Mouse (Mus musculus): ENCODE results near the gene Iqcd.

The Iqcd gene

GRCm38 (mm10) chr5:120603515-120603914, 14.7 kb downstream of the Iqcd start:
- no peak for DNase-seq (ENCODE audit: low spot score)

GRCm38 (mm10) chr5:120604839-120605238, 16.0 kb downstream of the Iqcd start:
- peak; percentile 71 for DNase-seq (ENCODE audit: low spot score)

GRCm38 (mm10) chr5:120605241-120605661, 16.4 kb downstream of the Iqcd start:
- no peak for DNase-seq (ENCODE audit: low spot score)

- peak; percentile 85 for DNase-seq (ENCODE audit: low spot score)
Observed at GRCm38 (mm10) chr5:120605688-120606087, 16.9 kb downstream of the Iqcd start.

GRCm38 (mm10) chr5:120606590-120607200, 17.9 kb downstream of the Iqcd start:
- no peak for DNase-seq (ENCODE audit: low spot score)

GRCm38 (mm10) chr5:120607335-120607734, 18.5 kb downstream of the Iqcd start:
- no peak for DNase-seq (ENCODE audit: low spot score)

- no peak for DNase-seq (ENCODE audit: low spot score)
Observed at GRCm38 (mm10) chr5:120609246-120609775, 20.5 kb downstream of the Iqcd start.

GRCm38 (mm10) chr5:120610906-120611305, 22.1 kb downstream of the Iqcd start:
- no peak for DNase-seq (ENCODE audit: low spot score)

- DNase-seq (ENCODE audit: low spot score) = no peak
Observed at GRCm38 (mm10) chr5:120611416-120611815, 22.6 kb downstream of the Iqcd start.

GRCm38 (mm10) chr5:120612442-120612821, 23.6 kb downstream of the Iqcd start, which contains the start of the genes Rita1 and Ddx54:
Gene Rita1 (minus strand): TSS chr5:120612589.
Gene Ddx54 (plus strand): TSS chr5:120612739.
- DNase-seq (ENCODE audit: low spot score) = peak; percentile 97

- peak; percentile 100 for DNase-seq (ENCODE audit: low spot score)
Observed at GRCm38 (mm10) chr5:120612822-120613604, 24.2 kb downstream of the Iqcd start.

- DNase-seq (ENCODE audit: low spot score) = no peak
Observed at GRCm38 (mm10) chr5:120615903-120616302, 27.1 kb downstream of the Iqcd start.

GRCm38 (mm10) chr5:120618778-120619177, 30.0 kb downstream of the Iqcd start:
- DNase-seq (ENCODE audit: low spot score) = no peak

- peak; percentile 36 for DNase-seq (ENCODE audit: low spot score)
Observed at GRCm38 (mm10) chr5:120619201-120619600, 30.4 kb downstream of the Iqcd start.

GRCm38 (mm10) chr5:120620375-120621077, 31.7 kb downstream of the Iqcd start:
- DNase-seq (ENCODE audit: low spot score) = peak; percentile 69

- no peak for DNase-seq (ENCODE audit: low spot score)
Observed at GRCm38 (mm10) chr5:120621078-120621765, 32.4 kb downstream of the Iqcd start.

GRCm38 (mm10) chr5:120621846-120622197, 33.0 kb downstream of the Iqcd start:
- no peak for DNase-seq (ENCODE audit: low spot score)

GRCm38 (mm10) chr5:120622198-120622851, 33.5 kb downstream of the Iqcd start:
- DNase-seq (ENCODE audit: low spot score) = no peak

- no peak for DNase-seq (ENCODE audit: low spot score)
Observed at GRCm38 (mm10) chr5:120624427-120624826, 35.6 kb downstream of the Iqcd start.

- peak; percentile 60 for DNase-seq (ENCODE audit: low spot score)
Observed at GRCm38 (mm10) chr5:120626399-120626798, 37.6 kb downstream of the Iqcd start.

- DNase-seq (ENCODE audit: low spot score) = no peak
Observed at GRCm38 (mm10) chr5:120627515-120628300, 38.9 kb downstream of the Iqcd start.

Measured in yolk sac, embryonic 10.5 days (tissue).